Mouse (Mus musculus): ENCODE measurements at regions not wholly inside any gene's neighbourhood (a gene's known extent, or its start where the extent isn't known, plus 50 kb on each side); places are given as distances from the start of the nearest gene placed in this dataset.

DNA sequence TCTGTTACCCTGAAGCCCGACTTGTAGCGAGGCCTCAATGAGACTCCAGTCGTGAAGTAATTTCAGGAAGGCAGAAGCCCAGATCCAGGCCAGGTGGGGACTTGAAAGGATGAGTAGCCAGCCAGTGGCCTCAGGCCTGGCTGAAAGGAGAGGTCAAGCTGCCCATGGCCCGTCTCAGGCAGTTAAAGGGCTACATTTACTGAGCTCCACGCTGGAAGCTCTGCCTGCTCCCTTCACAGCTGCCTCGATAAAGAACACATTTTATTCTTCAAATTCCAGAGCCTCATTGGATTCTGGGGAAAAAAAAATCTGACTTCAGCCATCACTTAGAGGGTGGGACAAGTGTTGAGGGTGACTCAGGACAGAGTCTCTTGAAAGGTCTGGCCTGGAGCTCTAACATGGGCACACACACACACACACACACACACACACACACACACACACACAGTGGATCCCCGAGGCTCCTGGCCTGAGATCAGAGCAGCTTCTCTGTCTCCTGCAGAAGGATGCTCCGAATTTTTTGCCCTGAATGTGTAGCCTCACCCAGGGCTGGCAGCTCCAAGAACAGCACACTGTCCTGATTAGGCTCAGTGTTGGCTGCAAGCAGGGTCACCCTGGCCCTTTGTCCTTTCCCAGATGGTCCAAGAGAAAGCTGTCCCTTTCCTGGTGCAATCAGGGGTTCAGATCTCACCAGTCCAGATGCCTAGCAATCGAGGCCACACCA is 53.0 kb downstream of the Gadd45g start:
- peak in 1 of 2 experiments; percentile 47 for DNase-seq

DNA sequence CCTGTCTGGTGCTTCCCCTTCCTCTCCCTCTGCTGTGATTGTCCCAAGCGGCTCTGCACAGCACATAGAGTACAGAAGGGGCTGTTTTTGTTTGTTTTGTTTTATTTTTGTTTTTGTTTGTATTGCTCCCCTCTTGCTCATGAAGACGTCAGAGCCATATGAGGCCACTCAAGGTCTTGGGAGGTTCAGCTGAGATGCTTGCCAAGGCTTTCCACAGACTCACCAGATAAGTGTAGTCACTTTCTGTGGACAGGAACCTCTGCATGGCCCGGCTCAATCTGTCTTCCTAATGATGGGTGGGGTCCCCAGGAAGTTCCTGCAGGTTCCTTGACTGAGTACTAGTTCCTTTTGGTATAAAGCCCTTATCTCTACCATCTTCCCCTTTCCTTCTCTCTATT is 53.6 kb downstream of the Gadd45g start:
- peak; percentile 26 to 34 for DNase-seq

DNA sequence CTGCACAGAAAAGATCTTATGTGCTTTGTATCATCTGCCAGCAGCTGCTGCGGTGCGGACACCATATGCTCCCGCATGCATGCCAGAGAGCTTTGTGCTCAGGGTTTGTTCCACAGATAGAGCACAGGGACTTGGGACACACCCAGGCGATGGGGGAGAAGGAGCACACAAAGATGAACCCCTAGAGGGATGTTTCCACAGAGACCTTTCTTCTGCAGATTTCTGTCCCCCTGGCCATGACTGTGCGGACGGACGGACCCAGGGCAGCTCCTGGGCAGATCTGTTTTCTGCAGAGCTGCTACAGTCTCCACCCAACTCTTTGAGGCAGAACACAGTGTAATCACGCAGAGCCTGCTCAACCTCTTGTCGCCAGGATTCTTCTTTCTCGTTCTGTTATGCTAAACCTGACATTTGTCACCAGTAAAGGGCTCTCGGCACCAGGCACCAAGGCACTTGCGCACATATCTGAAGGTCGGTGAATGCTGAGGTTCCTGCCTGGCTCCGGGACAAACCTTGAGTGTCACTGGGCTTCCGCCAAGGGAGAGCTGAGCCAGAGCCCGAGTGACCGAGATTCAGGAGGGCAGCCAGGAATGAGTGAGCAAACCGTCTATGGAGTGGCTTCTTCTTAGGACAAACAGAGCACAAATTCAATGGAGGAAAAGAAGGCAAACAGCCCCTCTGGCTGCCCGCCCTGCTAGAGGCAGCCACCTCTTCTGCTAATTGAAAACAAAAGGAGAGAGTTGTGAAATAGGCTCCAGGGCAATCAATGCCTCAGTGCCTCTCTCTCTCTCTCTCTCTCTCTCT is 56.2 kb downstream of the Gadd45g start:
- peak; percentile 92 to 95 for DNase-seq

DNA sequence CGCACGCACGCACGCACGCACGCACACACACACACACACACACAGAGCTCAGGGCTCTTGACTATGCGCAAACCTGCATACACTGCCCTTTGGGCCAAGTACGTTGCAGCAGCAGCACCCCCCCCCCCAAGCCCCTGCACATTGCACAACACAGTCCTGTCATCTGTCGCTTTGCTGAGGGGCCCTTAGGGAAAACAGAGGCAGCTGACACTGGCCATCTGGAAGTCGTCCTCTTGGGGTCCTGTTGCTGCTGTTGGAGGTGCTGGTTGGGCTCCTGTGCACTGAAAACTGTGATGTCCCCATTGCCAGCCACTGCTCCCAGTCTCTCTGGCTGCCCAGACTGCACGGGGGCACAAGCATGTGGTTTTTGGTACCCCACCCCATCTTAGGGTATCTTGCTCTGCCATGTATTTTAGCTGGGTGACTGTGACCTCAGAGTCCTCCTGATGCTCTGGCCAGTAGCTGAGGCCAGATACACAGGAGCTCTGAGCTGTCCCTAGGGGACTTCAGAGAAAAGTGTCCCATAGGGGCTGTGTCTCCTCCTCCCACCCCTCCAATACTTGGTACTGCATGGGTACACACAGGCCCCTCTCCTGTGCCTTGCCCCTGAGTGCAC is 57.0 kb downstream of the Gadd45g start:
- no peak for DNase-seq

DNA sequence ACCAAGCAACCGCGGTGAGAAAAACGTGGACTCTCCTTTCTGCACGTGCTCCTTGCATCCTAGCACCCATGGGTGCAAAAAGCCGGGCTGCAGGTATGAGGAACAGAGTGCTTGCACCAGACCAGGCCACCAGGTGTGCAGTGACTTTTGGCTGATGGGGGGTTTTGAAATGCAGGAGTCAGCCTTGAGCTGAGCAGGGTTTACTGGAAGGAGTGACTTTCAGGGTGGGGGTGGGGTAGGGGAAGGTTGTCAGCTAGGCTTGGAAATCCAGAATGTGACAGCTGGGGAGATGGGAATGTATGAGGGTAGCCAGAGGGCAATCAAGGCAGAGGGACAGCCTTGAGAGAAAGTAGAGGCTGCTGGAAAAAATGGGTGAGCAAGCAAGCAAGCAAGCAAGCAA is 58.8 kb downstream of the Gadd45g start:
- no peak for DNase-seq

- DNase-seq: no peak
These were observed 59.6 kb downstream of the Gadd45g start for GRCm38 (mm10) chr13:51906103-51906502.

- no peak for DNase-seq
These were observed 62.0 kb downstream of the Gadd45g start for GRCm38 (mm10) chr13:51908514-51908913.

DNA sequence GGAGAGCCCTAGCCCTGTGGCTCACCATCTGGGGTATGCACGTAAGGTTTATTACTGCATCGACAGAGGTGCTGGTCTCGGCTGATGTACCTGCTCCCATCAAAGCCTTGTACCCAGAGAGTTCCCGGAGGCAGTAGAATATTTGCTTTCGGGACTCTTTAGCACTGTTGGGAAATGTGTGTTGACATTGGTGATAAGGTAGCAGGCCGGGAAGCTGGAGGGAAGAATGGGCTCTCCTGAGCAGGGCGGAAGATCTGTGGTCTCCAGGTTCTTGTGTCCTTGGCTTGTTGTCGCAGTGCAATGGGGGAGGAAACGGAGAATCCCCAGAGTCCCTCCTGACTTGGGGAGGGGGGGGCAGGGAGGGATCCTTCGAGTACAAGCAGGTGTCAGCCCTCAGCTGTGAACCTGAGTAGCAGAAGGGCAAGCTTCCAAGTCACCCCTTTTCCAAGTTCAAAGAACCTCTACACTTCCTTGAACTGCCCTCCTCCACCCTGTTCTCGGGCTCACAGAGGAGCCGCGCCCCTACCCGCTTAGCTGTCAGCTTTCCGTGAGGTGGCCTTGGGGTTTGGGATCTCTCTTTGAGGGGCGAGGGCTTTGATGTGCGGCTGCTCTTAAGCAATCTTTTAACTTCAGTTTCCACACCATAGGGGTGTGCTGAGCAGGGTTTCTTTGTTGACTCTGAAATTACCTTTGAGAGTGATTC is 65.0 kb downstream of the Gadd45g start:
- peak in 1 of 2 experiments; percentile 34 for DNase-seq

- DNase-seq: no peak
These were observed 66.0 kb downstream of the Gadd45g start for GRCm38 (mm10) chr13:51912477-51912876.

- DNase-seq: no peak
These were observed 66.5 kb downstream of the Gadd45g start for GRCm38 (mm10) chr13:51912994-51913393.

GRCm38 (mm10) chr13:51916666-51917240 is 70.3 kb downstream of the Gadd45g start:
- no peak for DNase-seq

- DNase-seq: no peak
These were observed 71.2 kb downstream of the Gadd45g start for GRCm38 (mm10) chr13:51917658-51918057.

- DNase-seq: no peak
These were observed 71.6 kb downstream of the Gadd45g start for GRCm38 (mm10) chr13:51918108-51918507.

DNA sequence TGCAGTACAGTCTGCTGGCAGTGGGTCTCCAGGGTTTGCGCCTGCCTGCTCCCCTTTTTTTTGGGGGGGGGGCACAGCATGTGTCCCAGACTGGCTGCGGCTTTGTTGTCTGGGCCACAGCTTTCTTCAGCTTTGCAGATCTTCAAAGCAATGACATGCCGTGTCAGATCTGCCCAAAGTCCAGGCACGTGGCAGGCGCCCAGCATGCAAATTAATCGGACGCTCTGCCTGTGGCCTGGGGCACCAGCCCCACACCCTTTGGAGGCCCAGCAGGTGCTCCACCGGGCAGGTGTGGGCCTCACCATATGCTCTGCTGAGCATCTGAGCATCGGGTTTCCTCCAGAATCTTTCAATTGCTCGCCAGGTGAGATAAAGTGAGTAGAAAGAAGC is 72.3 kb downstream of the Gadd45g start:
- DNase-seq: no peak

GRCm38 (mm10) chr13:51919171-51919793 is 72.8 kb downstream of the Gadd45g start:
- DNase-seq: no peak

DNA sequence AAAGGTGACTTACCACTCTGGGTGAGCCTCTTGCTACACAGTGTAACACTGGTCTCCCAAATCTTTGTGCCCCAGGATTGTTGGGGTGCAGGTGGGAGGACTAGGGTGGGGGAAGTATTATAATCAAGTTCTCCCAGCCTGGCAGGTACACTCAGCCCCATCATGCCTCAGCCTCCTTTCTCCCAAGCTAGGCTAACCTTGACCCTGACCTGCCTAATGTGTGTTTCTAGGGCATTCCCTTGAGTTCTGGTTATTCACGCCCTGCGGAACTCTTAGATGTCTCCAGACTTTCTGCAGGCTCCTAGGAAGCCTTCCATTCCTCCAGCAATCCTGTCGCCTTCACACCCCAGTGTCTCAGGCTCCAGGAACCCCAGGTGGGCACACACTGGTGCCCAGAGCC is 73.5 kb downstream of the Gadd45g start:
- no peak for DNase-seq

DNA sequence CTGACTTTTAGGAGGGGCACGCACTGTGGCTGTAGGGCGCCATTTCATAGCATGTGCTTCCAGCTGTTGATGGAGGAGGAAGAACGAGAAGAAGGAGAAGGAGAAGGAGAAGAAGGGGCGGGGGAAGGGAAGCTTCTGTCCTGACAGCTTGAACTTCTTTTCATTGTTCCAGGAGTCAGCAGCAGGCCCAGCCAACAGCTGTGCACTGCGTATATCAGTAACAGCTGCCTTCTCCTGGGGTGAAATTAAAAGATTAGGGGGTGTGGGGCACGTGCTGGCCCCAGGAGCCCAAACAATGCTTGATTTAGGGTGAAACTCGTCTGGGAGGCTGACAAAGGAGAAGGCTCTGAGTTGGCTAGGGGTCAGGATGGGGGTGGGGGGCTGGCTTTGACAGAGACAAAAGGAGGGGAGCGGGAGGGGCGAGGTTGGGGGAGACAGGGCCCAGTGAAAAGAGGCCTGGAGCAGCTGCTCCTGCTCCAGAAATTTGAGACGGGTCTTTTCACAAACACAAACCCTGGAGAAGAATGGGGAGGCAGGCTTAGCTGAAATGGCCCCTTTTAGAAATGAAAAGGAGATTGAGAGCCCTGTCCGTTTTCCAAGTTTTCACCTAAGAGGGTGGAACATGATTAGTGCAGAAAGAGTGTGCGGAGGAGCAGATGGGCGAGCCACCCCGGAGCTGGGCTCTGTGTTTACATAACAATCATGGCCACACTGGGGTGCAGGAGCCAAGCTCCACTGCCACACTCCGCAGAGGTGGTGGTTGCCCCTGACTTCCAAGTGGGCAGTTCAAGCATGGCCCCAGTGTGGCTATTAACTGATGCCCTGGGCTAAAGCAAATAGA is 74.3 kb downstream of the Gadd45g start:
- no peak for DNase-seq

- DNase-seq: no peak
These were observed 75.1 kb downstream of the Gadd45g start for GRCm38 (mm10) chr13:51921550-51921949.

DNA sequence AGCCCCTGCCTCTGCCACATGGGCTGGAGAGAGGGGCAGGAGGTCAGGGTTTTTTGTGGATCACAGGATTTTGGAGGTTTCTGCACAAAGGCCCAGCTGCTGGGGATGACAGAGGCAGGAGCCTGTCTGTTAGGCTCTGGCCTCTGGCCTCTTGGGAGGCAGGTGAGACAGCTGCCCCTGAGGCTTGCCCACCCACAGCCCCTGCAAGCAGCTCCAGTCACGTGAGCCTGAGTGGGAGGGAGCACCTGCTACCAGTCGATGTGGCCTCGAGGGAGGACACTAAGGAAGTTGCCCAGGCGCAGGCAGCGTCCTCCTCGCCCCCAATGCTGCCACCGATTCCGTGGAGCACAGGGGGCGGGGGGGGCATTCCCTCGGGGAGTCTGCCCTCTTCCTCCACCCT is 80.3 kb downstream of the Gadd45g start:
- DNase-seq: no peak

GRCm38 (mm10) chr13:51929730-51930129 is 83.3 kb downstream of the Gadd45g start:
- DNase-seq: no peak

GRCm38 (mm10) chr13:51930301-51930747 is 83.8 kb downstream of the Gadd45g start:
- DNase-seq: peak; percentile 42 to 66

Measured in adrenal gland, postnatal 36 days (tissue).